Mouse (Mus musculus): ENCODE data around the gene Pou2f1. TPM values are rescaled to one million over a fixed set of nuclear protein-coding genes. Genes with fewer than 3 reads are reported as not detected.

The Pou2f1 gene
- total and polyA plus RNA-seq, 2 experiments from 2014 or later: 13.9 to 29.6 TPM

DNA sequence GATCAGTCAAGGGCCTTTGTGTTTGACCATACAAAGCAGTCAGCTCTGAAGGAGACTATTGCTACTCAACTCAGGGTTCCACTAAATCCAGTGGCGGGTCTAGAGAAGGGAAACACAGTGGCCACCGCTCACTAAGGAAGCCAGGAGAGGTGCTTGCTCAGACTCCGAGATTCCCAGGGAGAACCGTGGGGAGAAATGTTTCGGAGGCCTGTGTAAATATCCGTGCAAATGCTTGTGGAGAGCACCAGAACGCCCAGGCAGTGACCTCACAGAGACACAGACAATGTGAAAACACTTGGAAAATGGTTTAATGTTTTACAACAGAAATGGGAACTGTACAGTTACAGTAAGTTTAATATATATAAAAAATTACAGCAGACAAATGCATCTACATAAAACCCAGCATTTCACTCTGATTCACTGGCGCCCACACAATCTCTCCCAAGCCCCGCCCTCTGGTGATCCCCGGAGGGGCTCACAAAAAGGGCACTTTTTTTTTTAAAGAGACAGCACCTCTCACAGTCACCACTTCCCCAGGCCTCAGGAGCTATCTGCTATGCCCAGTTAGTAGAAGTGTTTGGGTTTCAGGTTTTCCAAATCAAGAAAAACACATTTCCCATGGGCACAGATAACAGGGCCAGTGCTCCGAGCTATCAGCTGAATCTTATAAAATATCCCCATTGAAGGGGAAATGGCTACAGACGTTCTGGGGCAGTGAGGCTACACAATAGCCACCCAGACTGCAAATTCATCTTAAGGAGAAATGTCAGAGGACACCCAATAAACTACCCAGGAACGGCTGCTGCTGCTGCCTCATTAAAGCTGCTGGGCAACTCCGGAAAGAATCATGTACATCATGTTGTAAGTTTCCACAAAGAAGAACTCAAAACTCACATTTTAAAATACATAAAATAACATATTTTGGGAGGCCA is 137.3 kb downstream of the Pou2f1 start:
- ATAC-seq (no peak), DNase-seq (ENCODE audit: low spot score) (no peak)

GRCm38 (mm10) chr1:165862059-165862458 is 140.4 kb downstream of the Pou2f1 start:
- Histone ChIP-seq H3K9me3 (ENCODE audit: low read length) (no peaks in the 10 kb centered on the region), H3K4me2 (ENCODE audit: low read depth, low read length) (no peak overlapping the region), H3K9ac (replicated peaks; ENCODE audit: low read length) (no peak overlapping the region), H3K27ac (no peak overlapping the region), H3K27me3 (ENCODE audit: insufficient read depth, low read length) (no peaks in the 10 kb centered on the region), H3K4me1 (ENCODE audit: insufficient read depth, low read length) (peaks cover 3% of the 10 kb centered on the region; the same call in 1 of the 2 replicates), H3K4me3 (ENCODE audit: low read length) (no peak overlapping the region), H3K36me3 (ENCODE audit: insufficient read depth, low read length) (0 out of 2 replicates have a peak, but pooled peaks cover 5% of the 10 kb centered on the region)
- 34% methylated on average over 7 of the region's 7 CpGs for WGBS
- ATAC-seq: peak; percentile 27; the same call in 1 of the 2 replicates
- DNase-seq (ENCODE audit: low spot score): no peak
- no peak for TF ChIP-seq CTCF (IDR thresholded peaks at IDR 0.05; ENCODE audit: low read depth)

More for the DNA sequence above, 137.3 kb downstream of the Pou2f1 start:
- peaks cover 9% of the 10 kb centered on the region; the same call in 1 of the 2 replicates for H3K36me3 ChIP-seq (ENCODE audit: insufficient read depth, low read length)
- 48% methylated on average over 14 of the region's 14 CpGs for WGBS
- peaks cover 3% of the 10 kb centered on the region; the same call in 1 of the 2 replicates for H3K4me1 ChIP-seq (ENCODE audit: insufficient read depth, low read length)
- no peaks in the 10 kb centered on the region for H3K9me3 ChIP-seq (ENCODE audit: low read length)
- H3K4me2 ChIP-seq (ENCODE audit: low read depth, low read length): no peak overlapping the region
- H3K9ac ChIP-seq (replicated peaks; ENCODE audit: low read length): no peak overlapping the region
- no peaks in the 10 kb centered on the region for H3K27me3 ChIP-seq (ENCODE audit: insufficient read depth, low read length)
- no peak for TF ChIP-seq CTCF (IDR thresholded peaks at IDR 0.05; ENCODE audit: low read depth)
- H3K27ac ChIP-seq: no peak overlapping the region
- H3K4me3 ChIP-seq (ENCODE audit: low read length): no peak overlapping the region

DNA sequence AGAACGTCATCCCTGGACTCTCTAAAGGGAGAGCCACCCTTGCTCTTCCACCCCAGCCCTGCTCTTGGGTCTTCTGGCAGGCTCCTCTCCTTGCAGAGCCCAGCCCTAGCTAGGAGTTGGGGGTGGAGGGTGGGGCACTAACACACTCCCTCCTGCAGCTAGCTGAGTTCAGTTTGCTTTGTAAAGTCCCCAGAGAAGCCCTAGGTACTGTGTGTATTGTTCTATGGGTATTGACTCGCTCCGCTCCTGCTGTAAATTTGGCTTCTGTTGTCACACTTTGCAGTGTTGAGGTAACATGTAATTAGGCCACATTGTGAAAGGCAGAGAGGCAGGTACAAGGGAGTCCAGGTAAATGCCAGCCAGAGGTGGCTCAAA is 141.3 kb downstream of the Pou2f1 start:
- Histone ChIP-seq H3K27me3 (ENCODE audit: insufficient read depth, low read length) (no peaks in the 10 kb centered on the region), H3K4me2 (ENCODE audit: low read depth, low read length) (no peak overlapping the region), H3K4me3 (ENCODE audit: low read length) (no peak overlapping the region), H3K27ac (no peak overlapping the region), H3K4me1 (ENCODE audit: insufficient read depth, low read length) (peaks cover 3% of the 10 kb centered on the region; the same call in 1 of the 2 replicates), H3K9me3 (ENCODE audit: low read length) (no peaks in the 10 kb centered on the region), H3K9ac (replicated peaks; ENCODE audit: low read length) (no peak overlapping the region), H3K36me3 (ENCODE audit: insufficient read depth, low read length) (0 out of 2 replicates have a peak, but pooled peaks cover 5% of the 10 kb centered on the region)
- DNase-seq (ENCODE audit: low spot score): no peak
- no peak for ATAC-seq
- 63% methylated on average over 3 of the region's 3 CpGs for WGBS
- no peak for TF ChIP-seq CTCF (IDR thresholded peaks at IDR 0.05; ENCODE audit: low read depth)

DNA sequence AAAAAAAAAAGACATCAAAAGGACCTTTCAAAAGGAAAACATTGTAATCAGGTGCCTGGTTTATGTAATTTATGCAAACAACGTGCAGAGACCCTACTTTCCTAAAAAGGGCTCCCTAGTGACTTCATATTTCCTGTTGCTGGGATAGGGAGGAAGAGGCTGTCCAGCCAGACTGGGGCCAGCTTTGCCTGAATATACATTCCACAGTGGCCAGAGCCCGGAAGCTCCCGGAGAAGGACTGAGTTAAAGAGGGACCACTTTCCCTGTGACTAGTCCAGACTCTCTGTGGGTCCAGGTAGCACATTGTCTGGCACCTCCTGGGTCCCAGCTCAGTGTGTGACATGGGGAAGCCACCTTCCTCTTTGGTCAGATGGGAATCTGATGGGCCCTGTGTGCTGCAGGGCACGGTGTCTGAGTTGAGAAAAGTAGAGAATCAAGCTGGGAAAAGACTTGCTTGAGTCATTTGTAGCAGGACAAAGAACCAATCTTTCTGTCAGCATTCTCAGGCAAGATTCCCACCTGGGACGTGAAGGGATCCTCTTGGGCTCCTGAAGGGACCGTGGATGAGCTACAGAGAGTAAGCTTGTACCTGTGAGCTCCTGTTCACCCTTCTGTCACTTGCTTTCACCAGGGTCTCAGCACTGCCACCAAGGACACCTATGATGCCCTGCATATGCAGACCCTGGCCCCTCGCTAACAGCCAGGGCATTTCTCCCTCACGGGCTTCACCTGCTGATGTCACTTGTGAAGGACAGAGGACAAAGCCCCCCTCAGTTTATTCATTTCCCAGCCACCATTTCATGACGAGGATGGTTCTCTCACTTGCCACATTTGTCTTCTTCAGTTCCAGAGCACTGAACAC is 141.9 kb downstream of the Pou2f1 start:
- Histone ChIP-seq H3K9me3 (ENCODE audit: low read length) (no peaks in the 10 kb centered on the region), H3K27me3 (ENCODE audit: insufficient read depth, low read length) (no peaks in the 10 kb centered on the region), H3K4me3 (ENCODE audit: low read length) (no peak overlapping the region), H3K4me1 (ENCODE audit: insufficient read depth, low read length) (peaks cover 3% of the 10 kb centered on the region; the same call in 1 of the 2 replicates), H3K9ac (replicated peaks; ENCODE audit: low read length) (no peak overlapping the region), H3K36me3 (ENCODE audit: insufficient read depth, low read length) (0 out of 2 replicates have a peak, but pooled peaks cover 5% of the 10 kb centered on the region), H3K27ac (0 out of 2 replicates have a peak overlapping the region, but pooled peaks have one; percentile 4), H3K4me2 (ENCODE audit: low read depth, low read length) (no peak overlapping the region)
- ATAC-seq: no peak
- DNase-seq (ENCODE audit: low spot score): no peak
- TF ChIP-seq CTCF (IDR thresholded peaks at IDR 0.05; ENCODE audit: low read depth): no peak
- WGBS: 73% methylated on average over 9 of the region's 9 CpGs

- Histone ChIP-seq H3K9ac (replicated peaks; ENCODE audit: low read length) (no peak overlapping the region), H3K4me1 (ENCODE audit: insufficient read depth, low read length) (peaks cover 3% of the 10 kb centered on the region; the same call in 1 of the 2 replicates), H3K27me3 (ENCODE audit: insufficient read depth, low read length) (no peaks in the 10 kb centered on the region), H3K9me3 (ENCODE audit: low read length) (no peaks in the 10 kb centered on the region), H3K4me3 (ENCODE audit: low read length) (no peak overlapping the region), H3K27ac (no peak overlapping the region), H3K4me2 (ENCODE audit: low read depth, low read length) (no peak overlapping the region), H3K36me3 (ENCODE audit: insufficient read depth, low read length) (no peaks in the 10 kb centered on the region)
- ATAC-seq (no peak), DNase-seq (ENCODE audit: low spot score) (peak; percentile 34)
- WGBS: 81% methylated on average over 5 of the region's 5 CpGs
- peak; percentile 51 for TF ChIP-seq CTCF (IDR thresholded peaks at IDR 0.05; ENCODE audit: low read depth)
These were observed 144.1 kb downstream of the Pou2f1 start for GRCm38 (mm10) chr1:165858356-165858755.

DNA sequence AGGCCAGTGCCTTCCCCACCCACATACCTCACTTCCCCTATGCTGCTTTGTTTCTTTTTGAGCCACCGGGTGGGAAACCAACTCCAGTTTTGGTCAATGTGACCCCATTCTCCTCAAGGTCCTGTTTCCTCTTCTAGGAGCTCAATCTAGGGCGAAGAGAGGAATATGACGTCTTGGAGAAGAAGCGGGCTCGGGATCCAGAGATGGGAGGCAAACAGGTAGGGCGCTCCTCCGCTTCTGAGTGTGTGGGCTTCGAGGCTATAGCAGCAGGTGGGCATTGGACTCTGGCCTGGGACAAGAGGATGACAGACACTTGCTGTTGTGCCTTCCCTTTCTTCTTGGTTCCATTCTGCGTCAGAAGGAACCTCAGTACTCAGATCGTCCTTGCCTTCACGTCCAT is 145.2 kb downstream of the Pou2f1 start:
- 90% methylated on average over 11 of the region's 11 CpGs for WGBS
- Histone ChIP-seq H3K4me1 (ENCODE audit: insufficient read depth, low read length) (peaks cover 3% of the 10 kb centered on the region; the same call in 1 of the 2 replicates), H3K9ac (replicated peaks; ENCODE audit: low read length) (no peak overlapping the region), H3K36me3 (ENCODE audit: insufficient read depth, low read length) (no peaks in the 10 kb centered on the region), H3K27ac (no peak overlapping the region), H3K27me3 (ENCODE audit: insufficient read depth, low read length) (no peaks in the 10 kb centered on the region), H3K4me3 (ENCODE audit: low read length) (no peak overlapping the region), H3K4me2 (ENCODE audit: low read depth, low read length) (no peak overlapping the region), H3K9me3 (ENCODE audit: low read length) (no peaks in the 10 kb centered on the region)
- TF ChIP-seq CTCF (IDR thresholded peaks at IDR 0.05; ENCODE audit: low read depth): no peak
- ATAC-seq: no peak
- DNase-seq (ENCODE audit: low spot score): no peak
